Mouse (Mus musculus): Measurements from ENCODE around the gene Asb17. TPM values are rescaled to one million over a fixed set of nuclear protein-coding genes. Genes with fewer than 3 reads are reported as not detected.

Asb17 gene
- polyA plus RNA-seq, 1 experiment: 0.16 TPM

GRCm38 (mm10) chr3:153806077-153806772 is 37.8 kb upstream of the Asb17 start:
- no peaks in the 10 kb centered on the region for H3K4me1 ChIP-seq (ENCODE audit: control insufficient read depth, insufficient read depth, insufficient read length)
- peak; percentile 32 to 60 for DNase-seq (ENCODE audit: low read depth in 1 of 2, low spot score in 2 of 2)
- no peak overlapping the region for H3K4me3 ChIP-seq (ENCODE audit: extremely low read depth, insufficient read depth, insufficient read length)
- TF ChIP-seq POLR2A (IDR thresholded peaks at IDR 0.05; ENCODE audit: low read depth, low read length) (no peak), CTCF (IDR thresholded peaks at IDR 0.05; ENCODE audit: extremely low read depth, insufficient read depth, insufficient read length, insufficient replicate concordance) (peak; percentile 88; the same call in 1 of the 2 replicates)
- H3K36me3 ChIP-seq (ENCODE audit: control insufficient read depth, insufficient read depth, low read length): no peaks in the 10 kb centered on the region
- no peaks in the 10 kb centered on the region; the same call in 1 of the 2 replicates for H3K27me3 ChIP-seq (ENCODE audit: control insufficient read depth, insufficient read depth, low read length)
- H3K27ac ChIP-seq (ENCODE audit: insufficient read depth, low read length): no peak overlapping the region
- WGBS: 45% methylated on average over 14 of the region's 14 CpGs

GRCm38 (mm10) chr3:153806773-153807443 is 37.1 kb upstream of the Asb17 start:
- TF ChIP-seq POLR2A (IDR thresholded peaks at IDR 0.05; ENCODE audit: low read depth, low read length) (no peak), CTCF (IDR thresholded peaks at IDR 0.05; ENCODE audit: extremely low read depth, insufficient read depth, insufficient read length, insufficient replicate concordance) (no peak)
- H3K36me3 ChIP-seq (ENCODE audit: control insufficient read depth, insufficient read depth, low read length): no peaks in the 10 kb centered on the region
- H3K27ac ChIP-seq (ENCODE audit: insufficient read depth, low read length): no peak overlapping the region
- no peaks in the 10 kb centered on the region for H3K4me1 ChIP-seq (ENCODE audit: control insufficient read depth, insufficient read depth, insufficient read length)
- WGBS: 86% methylated on average over 9 of the region's 9 CpGs
- no peak overlapping the region for H3K4me3 ChIP-seq (ENCODE audit: extremely low read depth, insufficient read depth, insufficient read length)
- no peaks in the 10 kb centered on the region; the same call in 1 of the 2 replicates for H3K27me3 ChIP-seq (ENCODE audit: control insufficient read depth, insufficient read depth, low read length)
- DNase-seq (ENCODE audit: low read depth in 1 of 2, low spot score in 2 of 2): no peak

- Histone ChIP-seq H3K4me1 (ENCODE audit: control insufficient read depth, insufficient read depth, insufficient read length) (no peaks in the 10 kb centered on the region), H3K4me3 (ENCODE audit: extremely low read depth, insufficient read depth, insufficient read length) (no peak overlapping the region), H3K27ac (ENCODE audit: insufficient read depth, low read length) (no peak overlapping the region), H3K27me3 (ENCODE audit: control insufficient read depth, insufficient read depth, low read length) (no peaks in the 10 kb centered on the region; the same call in 1 of the 2 replicates), H3K36me3 (ENCODE audit: control insufficient read depth, insufficient read depth, low read length) (no peaks in the 10 kb centered on the region)
- TF ChIP-seq POLR2A (IDR thresholded peaks at IDR 0.05; ENCODE audit: low read depth, low read length) (no peak), CTCF (IDR thresholded peaks at IDR 0.05; ENCODE audit: extremely low read depth, insufficient read depth, insufficient read length, insufficient replicate concordance) (no peak)
- DNase-seq (ENCODE audit: low read depth in 1 of 2, low spot score in 2 of 2): no peak
- 83% methylated on average over 9 of the region's 9 CpGs for WGBS
Observed at GRCm38 (mm10) chr3:153807444-153808149, 36.4 kb upstream of the Asb17 start.

GRCm38 (mm10) chr3:153808406-153808805 is 35.6 kb upstream of the Asb17 start:
- WGBS: 93% methylated on average over 13 of the region's 13 CpGs
- H3K27me3 ChIP-seq (ENCODE audit: control insufficient read depth, insufficient read depth, low read length): no peaks in the 10 kb centered on the region; the same call in 1 of the 2 replicates
- DNase-seq (ENCODE audit: low read depth in 1 of 2, low spot score in 2 of 2): no peak
- H3K4me1 ChIP-seq (ENCODE audit: control insufficient read depth, insufficient read depth, insufficient read length): no peaks in the 10 kb centered on the region
- TF ChIP-seq POLR2A (IDR thresholded peaks at IDR 0.05; ENCODE audit: low read depth, low read length) (no peak), CTCF (IDR thresholded peaks at IDR 0.05; ENCODE audit: extremely low read depth, insufficient read depth, insufficient read length, insufficient replicate concordance) (no peak)
- H3K36me3 ChIP-seq (ENCODE audit: control insufficient read depth, insufficient read depth, low read length): no peaks in the 10 kb centered on the region
- no peak overlapping the region for H3K4me3 ChIP-seq (ENCODE audit: extremely low read depth, insufficient read depth, insufficient read length)
- H3K27ac ChIP-seq (ENCODE audit: insufficient read depth, low read length): no peak overlapping the region

GRCm38 (mm10) chr3:153814026-153814425 is 30.0 kb upstream of the Asb17 start:
- TF ChIP-seq POLR2A (IDR thresholded peaks at IDR 0.05; ENCODE audit: low read depth, low read length): no peak
- no peak for TF ChIP-seq CTCF (IDR thresholded peaks at IDR 0.05; ENCODE audit: extremely low read depth, insufficient read depth, insufficient read length, insufficient replicate concordance)
- 93% methylated on average over 8 of the region's 8 CpGs for WGBS
- Histone ChIP-seq H3K27me3 (ENCODE audit: control insufficient read depth, insufficient read depth, low read length) (no peaks in the 10 kb centered on the region), H3K27ac (ENCODE audit: insufficient read depth, low read length) (no peak overlapping the region), H3K36me3 (ENCODE audit: control insufficient read depth, insufficient read depth, low read length) (no peaks in the 10 kb centered on the region), H3K4me1 (ENCODE audit: control insufficient read depth, insufficient read depth, insufficient read length) (no peaks in the 10 kb centered on the region), H3K4me3 (ENCODE audit: extremely low read depth, insufficient read depth, insufficient read length) (no peak overlapping the region)
- no peak for DNase-seq (ENCODE audit: low read depth in 1 of 2, low spot score in 2 of 2)

GRCm38 (mm10) chr3:153817376-153817890 is 26.6 kb upstream of the Asb17 start:
- Histone ChIP-seq H3K27ac (ENCODE audit: insufficient read depth, low read length) (no peak overlapping the region), H3K36me3 (ENCODE audit: control insufficient read depth, insufficient read depth, low read length) (no peaks in the 10 kb centered on the region), H3K4me1 (ENCODE audit: control insufficient read depth, insufficient read depth, insufficient read length) (no peaks in the 10 kb centered on the region), H3K4me3 (ENCODE audit: extremely low read depth, insufficient read depth, insufficient read length) (no peak overlapping the region), H3K27me3 (ENCODE audit: control insufficient read depth, insufficient read depth, low read length) (no peaks in the 10 kb centered on the region)
- TF ChIP-seq POLR2A (IDR thresholded peaks at IDR 0.05; ENCODE audit: low read depth, low read length): no peak
- no peak for TF ChIP-seq CTCF (IDR thresholded peaks at IDR 0.05; ENCODE audit: extremely low read depth, insufficient read depth, insufficient read length, insufficient replicate concordance)
- no peak for DNase-seq (ENCODE audit: low read depth in 1 of 2, low spot score in 2 of 2)
- 95% methylated on average over 9 of the region's 9 CpGs for WGBS
